Mouse (Mus musculus): ENCODE results near the gene Cd164. TPM values are rescaled to one million over a fixed set of nuclear protein-coding genes. Genes with fewer than 3 reads are reported as not detected.
A peak's percentile ranks its signal among the peaks of the same experiment; 100 is the strongest.

Cd164 gene
- 115 and 143 TPM in 2 replicates for polyA plus RNA-seq (2012; rRNA removed)

DNA sequence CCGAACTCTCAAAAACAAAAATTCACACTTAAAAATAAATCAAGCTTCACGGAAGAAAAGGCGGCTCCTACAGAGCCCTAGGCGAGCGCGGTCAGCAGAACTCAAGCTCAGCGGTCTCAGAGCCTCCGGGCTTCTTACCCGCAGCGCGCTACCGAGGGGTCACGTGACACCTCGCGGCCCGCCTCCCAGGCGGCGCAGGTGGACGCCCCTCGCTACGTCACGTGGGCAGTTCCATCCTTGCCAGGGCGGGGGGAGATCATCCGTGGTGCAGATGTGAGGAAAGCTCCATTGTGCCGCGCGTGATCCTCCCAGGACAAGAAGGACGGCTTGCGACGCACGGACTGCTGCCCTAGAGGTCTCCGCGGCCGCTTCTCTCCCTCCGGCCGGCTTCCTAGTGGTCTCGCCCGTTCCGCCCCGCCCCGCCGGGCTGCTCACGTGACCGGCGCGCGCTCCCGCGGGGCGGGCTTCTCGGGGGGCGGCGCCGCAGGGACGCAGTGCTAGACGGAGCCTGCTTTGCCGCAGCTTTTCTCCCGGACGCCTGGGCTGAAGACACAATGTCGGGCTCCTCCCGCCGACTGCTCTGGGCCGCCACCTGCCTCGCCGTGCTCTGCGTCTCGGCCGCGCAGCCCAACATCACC lies at the start of gene Cd164:
Gene Cd164 (plus strand): TSS at position 434 of the 638 bp plus-strand sequence.
- peak; percentile 57 for DNase-seq (ENCODE audit: low read depth, low spot score)
- WGBS = under 1% methylated on average over 69 of the region's 69 CpGs

DNA sequence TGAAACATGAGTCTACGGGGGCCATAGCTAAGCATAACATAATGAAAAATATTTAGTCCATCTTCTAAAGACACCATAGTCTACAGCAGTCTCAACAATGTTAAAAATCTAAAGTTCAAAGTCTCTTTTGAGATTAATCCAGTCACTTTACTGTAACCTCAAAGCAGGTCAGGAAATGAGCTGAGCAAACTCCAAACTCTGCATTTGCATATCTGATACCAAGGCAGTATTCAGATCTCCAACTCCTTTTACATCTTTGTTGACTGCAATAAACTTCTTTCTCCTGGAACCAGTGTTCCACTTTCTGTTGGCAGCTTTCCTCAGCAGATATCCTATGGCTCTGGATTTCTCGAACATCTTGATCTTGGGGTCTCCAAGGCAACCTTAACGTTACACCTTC lies 48.5 kb upstream of the Cd164 start:
- DNase-seq (ENCODE audit: low read depth, low spot score) = no peak
- 56% methylated on average over 3 of the region's 3 CpGs for WGBS

DNA sequence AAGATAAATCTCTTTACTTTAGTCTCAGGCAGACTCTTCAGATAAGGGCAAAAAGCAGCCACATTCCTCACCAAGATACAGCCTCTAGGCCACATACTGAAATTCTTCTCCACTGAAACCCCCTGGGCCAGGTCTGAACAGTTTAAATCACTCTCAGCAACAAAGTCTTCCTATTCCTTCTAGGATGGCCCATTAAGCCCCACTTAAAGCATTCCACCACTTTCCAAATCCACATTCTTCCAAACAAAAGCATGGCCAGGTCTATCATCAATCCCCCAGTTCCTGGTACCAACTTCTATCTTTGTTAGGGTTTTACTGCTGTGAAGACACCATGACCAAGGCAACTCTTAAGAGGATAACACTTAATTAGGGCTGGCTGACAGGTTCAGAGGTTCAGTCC lies 46.7 kb upstream of the Cd164 start:
- no peak for DNase-seq (ENCODE audit: low read depth, low spot score)

DNA sequence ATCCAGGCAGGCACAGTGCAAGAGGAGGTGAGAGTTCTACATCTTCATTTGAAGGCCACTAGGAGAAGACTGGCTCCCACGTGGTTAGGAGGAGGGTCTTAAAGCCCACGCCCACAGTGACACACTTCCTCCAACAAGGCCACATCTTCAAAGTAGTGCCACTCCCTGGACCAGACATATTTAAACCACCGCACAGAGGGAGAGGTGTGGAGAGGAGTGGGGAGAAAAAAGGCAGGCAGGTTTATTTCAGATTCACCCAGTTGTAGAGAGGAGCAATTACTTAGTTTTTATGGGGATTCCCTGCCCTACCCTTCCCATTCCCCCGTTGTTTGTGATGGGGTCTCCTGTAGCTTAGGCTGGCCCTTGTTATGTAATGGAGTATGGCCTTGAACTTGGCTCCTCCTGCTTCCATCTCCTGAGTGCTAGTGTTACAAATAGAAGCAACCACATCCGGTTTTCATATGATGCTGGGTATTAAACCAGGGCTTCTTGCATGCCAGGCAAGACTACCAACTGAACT lies 46.2 kb upstream of the Cd164 start:
- 49% methylated on average over 5 of the region's 5 CpGs for WGBS
- DNase-seq (ENCODE audit: low read depth, low spot score) = no peak

DNA sequence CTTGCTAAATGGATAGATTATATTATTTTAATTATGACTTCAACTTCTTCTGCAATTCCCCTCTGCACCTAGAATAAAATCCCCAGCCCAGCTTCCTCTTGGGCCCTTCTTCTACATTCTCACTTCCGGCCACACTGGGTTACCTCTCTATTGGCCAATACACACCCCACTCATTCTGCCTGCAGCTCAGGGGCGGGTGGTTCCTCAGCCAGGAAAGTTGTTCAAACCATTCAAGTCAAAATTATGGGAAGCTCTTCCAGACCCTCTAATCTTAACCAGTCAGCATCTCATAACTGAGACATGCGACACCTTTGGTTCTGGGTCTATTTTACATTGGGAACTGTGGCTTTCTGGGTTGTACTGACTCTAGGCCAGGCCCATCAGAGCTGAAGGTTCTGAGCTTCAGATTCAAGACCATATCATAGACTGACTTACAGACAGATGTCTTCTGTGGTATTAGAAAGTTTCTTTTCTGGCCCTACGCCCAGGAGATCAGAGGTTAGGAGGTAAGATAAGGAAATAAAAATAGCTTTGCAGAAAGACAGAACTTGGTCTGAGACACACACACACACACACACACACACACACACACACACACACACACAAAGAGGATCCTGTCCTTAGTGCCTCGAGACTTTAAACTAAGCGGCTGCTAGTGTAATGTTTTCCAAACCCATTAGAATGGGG lies 45.3 kb upstream of the Cd164 start:
- no peak for DNase-seq (ENCODE audit: low read depth, low spot score)
- WGBS = 48% methylated on average over 6 of the region's 6 CpGs

DNA sequence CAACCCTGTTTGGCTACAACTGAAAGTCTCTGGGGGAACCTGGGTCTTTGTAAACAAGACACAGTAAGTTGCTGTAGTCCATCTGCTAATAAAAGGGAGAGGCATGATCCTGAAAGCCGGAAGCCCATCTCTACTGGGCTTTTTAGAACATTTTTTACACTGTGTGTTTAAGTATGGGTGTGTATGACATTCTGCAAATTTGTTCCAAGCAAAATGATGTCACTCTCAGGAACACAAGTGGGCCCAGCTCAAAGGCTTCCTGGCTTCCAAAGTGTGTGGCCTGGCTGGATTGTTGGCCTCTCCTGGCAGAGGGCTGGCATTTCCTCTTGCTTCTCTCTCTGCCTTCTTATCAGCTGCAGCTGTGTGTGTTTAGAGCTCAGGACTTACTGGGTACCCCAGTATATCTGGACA lies 44.2 kb upstream of the Cd164 start:
- no peak for DNase-seq (ENCODE audit: low read depth, low spot score)

DNA sequence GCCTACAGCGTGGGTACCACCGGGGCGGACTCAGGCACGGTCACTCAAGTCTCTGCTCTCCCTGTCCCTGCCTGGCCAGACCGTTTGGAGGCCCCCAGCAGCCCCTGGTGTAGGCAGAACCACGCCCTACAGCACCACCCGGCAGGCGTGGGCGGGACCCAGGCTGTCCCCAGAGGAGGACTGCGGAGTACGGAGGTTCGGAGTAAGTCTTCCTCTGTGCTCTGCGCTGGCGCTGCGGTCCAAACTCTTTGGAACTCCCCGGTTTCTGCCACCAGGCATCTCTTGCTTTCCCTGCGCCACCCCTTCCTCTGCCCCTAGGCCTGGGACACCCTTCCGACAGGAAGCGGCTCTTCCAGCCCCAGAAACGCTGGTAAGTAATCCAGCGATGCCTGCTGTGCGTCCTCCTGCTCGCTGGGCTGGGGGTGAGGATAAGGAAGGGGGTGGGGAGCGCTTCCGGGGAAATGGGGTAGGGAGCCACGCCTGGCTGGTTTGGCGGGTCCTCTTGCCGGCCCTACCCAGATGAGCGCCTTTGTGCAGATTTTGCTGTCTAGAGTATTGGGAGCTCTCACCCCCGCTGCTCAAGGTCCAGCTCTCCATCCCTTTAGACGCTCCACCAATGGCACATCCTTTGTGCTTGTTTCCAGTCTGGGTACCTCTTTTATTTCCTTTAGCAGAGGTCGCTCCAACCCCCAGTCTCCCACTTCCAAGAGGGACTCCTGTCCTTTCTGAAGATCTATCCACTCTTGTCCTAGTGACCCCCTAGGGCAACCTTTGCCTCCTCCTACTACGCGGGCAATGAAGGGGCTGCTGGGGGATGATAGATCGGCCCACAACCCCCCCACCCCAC lies 42.8 kb upstream of the Cd164 start, which contains the start of gene Mical1:
Gene Mical1 (plus strand): TSS at position 144 of the 847 bp plus-strand sequence.
- DNase-seq (ENCODE audit: low read depth, low spot score) = no peak
- WGBS = 4% methylated on average over 35 of the region's 35 CpGs

More for the DNA sequence above, 44.2 kb upstream of the Cd164 start:
- WGBS = 17% methylated on average over 1 of the region's 1 CpGs

DNA sequence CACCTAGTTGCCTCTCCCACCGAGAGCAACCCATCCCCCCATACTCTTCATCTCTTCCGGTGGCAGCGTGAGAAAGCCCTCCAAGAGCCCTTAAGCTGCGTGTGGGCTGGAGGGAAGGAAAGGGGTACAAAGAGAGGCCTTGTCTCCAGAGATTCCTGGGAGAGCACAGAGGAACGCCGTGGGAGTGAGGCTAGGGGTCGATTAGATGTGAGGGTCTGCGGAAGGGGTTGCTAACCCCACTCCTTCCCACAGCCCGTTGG lies 42.3 kb upstream of the Cd164 start:
- DNase-seq (ENCODE audit: low read depth, low spot score) = no peak

DNA sequence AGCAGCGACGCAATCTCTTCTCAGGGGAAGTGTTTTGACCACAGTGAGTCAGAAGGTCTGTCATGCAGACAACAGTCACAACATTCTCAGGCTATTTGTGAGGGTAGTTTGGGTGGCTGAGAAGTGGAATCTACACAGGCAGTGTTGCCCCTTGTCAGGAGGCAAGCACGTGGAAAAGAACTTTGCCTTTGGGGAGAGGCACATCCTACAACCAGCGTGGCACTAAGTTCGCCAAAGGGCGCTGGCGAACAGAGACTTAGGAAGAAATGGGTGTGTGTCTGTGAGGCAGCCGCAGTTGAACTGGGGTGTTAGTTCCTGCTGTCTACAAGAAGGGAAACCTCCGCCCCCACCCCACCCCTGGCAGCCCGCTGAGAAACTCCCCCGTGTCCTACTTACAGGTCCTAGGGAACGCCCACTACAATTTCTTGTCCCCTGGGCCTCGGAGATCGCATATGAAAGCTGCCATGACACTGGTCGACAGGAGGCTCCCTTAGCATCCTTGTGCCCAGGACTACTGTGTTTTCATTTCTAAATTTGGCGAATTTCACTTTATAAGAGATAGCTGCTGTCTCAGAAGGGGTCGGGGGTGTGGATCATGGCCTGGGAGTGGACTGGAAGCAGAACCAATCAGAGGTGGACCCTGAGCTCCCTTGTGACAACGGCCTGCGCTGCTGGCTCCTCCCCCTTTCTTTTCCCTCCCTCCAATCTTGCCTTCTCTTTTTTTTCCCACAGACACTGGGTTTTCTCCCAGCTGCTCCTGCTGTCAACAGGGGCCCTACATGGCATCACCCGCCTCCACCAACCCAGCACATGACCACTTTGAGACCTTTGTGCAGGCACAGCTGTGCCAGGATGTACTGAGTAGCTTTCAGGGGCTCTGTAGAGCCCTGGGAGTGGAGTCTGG lies 41.7 kb upstream of the Cd164 start:
- no peak for DNase-seq (ENCODE audit: low read depth, low spot score)
- WGBS = 4% methylated on average over 20 of the region's 20 CpGs

More for the DNA sequence above, 42.3 kb upstream of the Cd164 start:
- WGBS = 2% methylated on average over 9 of the region's 9 CpGs

DNA sequence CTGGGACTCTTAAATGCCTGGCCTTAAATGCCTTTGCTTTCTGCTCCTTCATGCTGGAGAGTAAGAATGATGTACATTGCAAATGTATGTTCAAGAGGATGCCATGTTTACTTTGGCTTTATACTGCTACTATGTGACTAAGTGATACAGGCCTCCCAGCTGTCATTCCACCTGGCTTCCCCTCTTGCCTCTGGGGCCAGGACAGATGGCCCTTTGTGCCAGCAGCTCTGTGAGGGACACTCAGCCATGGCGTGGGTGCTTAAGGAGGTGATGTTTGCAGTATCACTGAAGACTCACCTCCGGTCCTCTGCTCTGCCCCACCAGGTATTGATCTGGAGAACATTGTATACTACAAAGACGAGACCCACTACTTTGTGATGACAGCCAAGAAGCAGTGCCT lies 39.3 kb upstream of the Cd164 start:
- WGBS = 73% methylated on average over 3 of the region's 3 CpGs
- DNase-seq (ENCODE audit: low read depth, low spot score) = no peak

DNA sequence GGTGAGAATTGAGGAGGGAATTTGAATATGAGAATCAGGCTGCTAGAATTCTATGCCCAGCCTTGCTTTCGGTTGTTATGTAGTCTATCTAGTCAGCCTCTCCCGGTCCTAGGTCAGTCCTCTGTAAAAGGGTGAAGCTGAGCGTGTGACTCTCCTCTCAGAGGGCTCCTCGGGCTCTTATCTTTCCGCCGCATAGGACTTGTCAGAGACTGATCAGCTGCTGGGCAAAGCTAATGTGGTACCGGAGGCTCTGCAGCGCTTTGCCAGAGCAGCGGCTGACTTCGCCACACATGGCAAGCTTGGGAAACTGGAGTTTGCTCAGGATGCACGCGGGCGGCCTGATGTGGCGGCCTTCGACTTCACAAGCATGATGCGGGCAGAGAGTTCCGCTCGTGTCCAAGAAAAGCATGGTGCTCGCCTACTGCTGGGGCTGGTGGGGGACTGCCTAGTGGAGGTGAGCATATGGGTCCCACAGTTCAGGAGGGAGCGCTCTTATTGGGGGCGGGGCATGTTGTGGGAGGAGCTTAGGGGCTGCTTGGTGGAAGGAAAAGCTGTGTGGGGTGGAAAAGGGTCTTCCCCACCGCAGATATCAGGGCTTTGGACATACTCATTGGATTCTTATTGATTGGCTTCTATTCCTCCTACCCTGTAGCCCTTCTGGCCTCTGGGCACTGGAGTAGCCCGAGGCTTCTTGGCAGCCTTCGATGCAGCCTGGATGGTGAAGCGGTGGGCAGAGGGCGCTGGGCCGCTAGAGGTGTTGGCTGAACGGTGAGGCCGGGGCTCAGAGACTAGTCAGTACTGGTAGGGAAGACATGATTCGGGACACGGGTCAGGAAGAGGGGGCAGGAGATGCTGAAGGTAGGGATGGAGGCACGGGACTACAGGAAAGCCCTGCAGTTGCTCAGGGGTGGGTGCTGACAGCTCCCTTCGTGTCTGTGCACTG lies 38.0 kb upstream of the Cd164 start:
- 81% methylated on average over 33 of the region's 33 CpGs for WGBS
- DNase-seq (ENCODE audit: low read depth, low spot score) = no peak

DNA sequence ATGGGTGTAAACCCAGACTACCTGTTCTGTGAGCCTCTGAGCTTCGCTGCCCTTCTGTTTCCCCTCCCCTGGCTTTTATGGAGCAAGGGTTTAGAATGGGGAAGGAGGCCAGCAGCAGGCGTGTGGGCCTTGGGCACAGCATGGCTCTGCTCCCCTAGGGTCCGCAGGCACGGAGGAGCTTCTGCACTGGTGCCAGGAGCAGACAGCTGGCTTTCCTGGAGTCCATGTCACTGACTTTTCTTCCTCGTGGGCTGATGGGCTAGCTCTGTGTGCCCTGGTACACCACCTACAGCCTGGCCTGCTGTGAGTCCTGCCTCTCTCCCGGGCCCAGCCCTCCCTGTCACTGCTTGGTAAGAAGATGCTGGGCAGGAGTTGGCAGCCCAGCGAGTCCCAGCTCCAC lies 36.8 kb upstream of the Cd164 start:
- 81% methylated on average over 7 of the region's 7 CpGs for WGBS
- no peak for DNase-seq (ENCODE audit: low read depth, low spot score)

DNA sequence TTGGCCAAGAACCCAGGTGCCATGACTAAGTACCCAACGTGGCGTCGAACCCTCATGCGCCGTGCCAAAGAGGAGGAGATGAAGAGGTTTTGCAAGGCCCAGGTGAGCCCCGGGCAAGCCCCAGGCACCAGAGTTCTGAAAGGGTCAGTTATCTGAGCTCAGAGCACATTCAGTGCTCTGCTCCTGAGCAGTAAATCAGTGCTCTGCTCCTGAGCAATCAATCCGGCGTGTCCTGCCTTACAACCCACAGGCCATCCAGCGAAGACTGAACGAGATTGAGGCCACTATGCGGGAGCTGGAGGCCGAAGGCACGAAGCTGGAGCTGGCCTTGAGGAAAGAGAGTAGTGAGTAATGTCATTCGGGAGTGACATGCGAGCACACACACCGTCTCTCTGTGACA lies 33.4 kb upstream of the Cd164 start:
- 91% methylated on average over 16 of the region's 16 CpGs for WGBS
- DNase-seq (ENCODE audit: low read depth, low spot score) = no peak

DNA sequence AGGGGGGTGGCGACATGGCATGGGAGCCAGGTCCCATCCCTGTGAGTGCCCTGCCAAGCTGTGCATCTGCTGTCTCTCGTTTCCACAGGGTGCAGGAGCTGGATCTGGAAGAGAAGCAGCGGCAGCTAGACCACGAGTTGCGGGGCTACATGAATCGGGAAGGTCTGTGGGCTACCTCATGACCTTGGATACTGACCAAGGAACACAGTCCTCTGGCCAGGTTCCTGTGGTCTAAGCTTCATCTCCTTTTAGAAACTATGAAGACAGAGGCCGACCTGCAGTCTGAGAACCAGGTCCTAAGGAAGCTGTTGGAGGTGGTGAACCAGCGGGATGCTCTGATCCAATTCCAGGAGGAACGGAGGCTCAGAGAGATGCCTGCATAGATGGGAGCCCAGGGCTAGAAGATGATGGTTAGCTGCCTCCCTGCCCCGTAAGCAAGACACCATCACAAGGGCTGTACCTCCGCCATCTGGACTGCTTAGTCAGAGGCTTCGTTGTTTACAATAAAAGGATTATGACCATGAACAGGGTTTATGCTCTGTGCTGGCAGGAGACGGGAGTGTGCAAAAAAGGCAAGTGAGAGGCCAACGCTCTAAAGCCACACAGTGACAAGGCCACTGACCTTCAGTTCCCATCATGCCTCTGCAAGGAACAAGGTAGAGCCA lies 32.6 kb upstream of the Cd164 start:
- 66% methylated on average over 14 of the region's 14 CpGs for WGBS
- no peak for DNase-seq (ENCODE audit: low read depth, low spot score)

DNA sequence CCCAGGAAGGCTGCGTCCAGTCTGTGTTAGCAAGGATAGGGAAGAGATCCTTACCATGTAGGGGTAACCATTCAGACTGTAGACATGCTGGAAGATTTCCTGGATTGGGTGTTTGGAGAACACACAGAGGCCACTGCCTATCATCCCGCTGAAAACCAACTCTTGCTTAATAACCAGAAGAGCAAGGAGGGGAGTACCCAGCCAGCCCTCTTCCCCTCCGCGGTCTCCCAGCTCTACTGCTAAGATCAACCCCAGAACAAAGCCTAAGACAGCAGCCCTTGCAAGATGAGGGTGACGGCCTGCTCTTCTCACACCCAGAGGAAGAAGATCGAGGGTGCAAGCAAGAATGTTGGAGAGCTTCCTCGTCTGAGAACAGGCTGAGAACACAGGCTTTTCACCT lies 30.3 kb upstream of the Cd164 start:
- 13% methylated on average over 7 of the region's 7 CpGs for WGBS

DNA sequence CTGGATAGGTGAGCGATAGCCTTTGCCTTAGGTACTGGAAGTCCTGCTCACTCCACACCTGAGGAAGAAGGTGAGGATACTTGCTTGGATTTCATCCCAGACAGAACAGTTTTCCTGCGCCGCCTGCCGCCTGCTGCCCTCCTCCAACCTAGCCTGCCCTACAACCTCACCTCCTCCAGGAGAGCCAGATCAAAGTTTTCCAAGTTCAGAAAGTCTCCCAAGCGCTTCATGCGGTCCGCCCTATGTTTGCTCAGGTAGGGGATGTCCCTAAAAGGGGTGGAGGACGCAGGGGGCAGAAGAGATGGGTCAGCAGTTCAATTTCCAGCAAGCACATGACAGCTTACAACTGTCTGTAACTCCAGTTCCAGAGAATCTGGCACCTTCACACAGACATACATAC lies 29.9 kb upstream of the Cd164 start:
- WGBS = 15% methylated on average over 8 of the region's 8 CpGs
- no peak for DNase-seq (ENCODE audit: low read depth, low spot score)

More for the DNA sequence above, 30.3 kb upstream of the Cd164 start:
- no peak for DNase-seq (ENCODE audit: low read depth, low spot score)

DNA sequence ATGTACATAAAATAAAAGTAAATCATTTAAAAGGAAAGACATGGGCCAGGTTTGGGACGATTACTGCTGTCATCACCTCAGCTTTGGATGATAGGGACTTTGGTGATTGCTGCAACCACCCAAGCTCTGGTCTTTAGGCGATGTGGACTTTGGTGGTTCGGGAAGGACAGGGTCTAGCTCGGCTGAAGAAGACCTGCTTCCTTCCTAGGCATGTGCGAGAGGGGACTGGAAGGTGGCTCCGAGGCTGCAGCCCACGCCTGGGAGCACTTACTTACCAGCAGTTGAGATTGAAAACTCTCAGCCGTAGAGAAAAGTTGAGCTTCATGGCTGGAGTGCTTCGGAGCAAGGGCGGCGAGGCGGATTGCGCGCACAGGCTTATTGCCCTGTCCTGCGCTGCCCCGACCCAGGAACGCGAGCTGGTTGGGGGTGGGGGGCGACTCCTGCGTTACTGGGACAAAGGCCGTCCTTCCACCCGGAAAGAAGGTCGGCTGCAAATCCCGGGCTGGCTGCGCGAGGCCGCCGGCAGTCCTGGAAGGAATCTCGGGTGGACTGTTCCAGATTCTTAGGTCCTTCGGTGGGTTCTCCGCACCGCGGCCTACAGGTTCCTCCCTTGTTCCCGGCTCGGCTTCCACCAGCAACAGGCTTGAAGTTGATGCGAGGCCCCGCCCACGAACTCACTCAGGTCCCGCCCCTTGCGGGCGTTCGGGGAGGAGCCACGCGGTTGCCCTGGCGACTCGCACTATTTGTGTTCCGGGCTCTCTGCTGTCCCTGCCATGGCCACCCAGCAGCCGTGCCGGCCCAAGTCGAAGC lies 29.3 kb upstream of the Cd164 start, which contains the start of the genes Smpd2 and Ppil6:
Gene Smpd2 (minus strand): TSS at position 662 of the 810 bp plus-strand sequence.
Gene Ppil6 (plus strand): TSS at position 732 of the 810 bp plus-strand sequence.
- no peak for DNase-seq (ENCODE audit: low read depth, low spot score)
- WGBS = under 1% methylated on average over 50 of the region's 50 CpGs

Data from large intestine, adult 2 months (tissue).